Mouse (Mus musculus) adrenal gland, adult 18-20 months (tissue): Measurements from ENCODE around the gene Ampd2. TPM values are rescaled to one million over a fixed set of nuclear protein-coding genes. Genes with fewer than 3 reads are reported as not detected.

Source experiments
- DNase-seq, 2 experiments: peaks; one replicate each; pipeline ENCODE4 v3.0.0; 2021 to 2022; ENCODE audit warnings: low spot score in 2 of 2
- long read RNA-seq, 2 experiments: library from polyadenylated mRNA; stranded (forward); transcript quantifications; one replicate each; pipeline ENCODE4 v2.0.0; 2021
- total RNA-seq, 2 experiments: library from RNA; stranded (reverse); gene quantifications; 1 replicate in 1 of 2; 2 replicates in 1 of 2; pipeline ENCODE4 v1.2.3; 2021

Ampd2 gene
- 100 to 1,000 TPM; 130 to 192 TPM for total RNA-seq
- long read RNA-seq, experiment 1, full-length matches to known transcripts, result 92 of 219 reads
- long read RNA-seq, experiment 1, partial matches to known transcripts, result 57 of 219 reads
- long read RNA-seq, experiment 1, other reads (novel, unspliced or antisense), result 70 of 219 reads
- long read RNA-seq, experiment 2, transcript Ampd2-202 (19 exons, 3,586 nt), result minor isoform, 23 of 234 reads
- long read RNA-seq, experiment 2, transcript Ampd2-203 (18 exons, 3,650 nt), result minor isoform, 22 of 234 reads
- long read RNA-seq, experiment 2, transcript Ampd2-201 (18 exons, 3,368 nt), result major isoform, 27 of 234 reads
- long read RNA-seq, experiment 2, partial matches to known transcripts, result 127 of 234 reads
- long read RNA-seq, experiment 2, other reads (novel, unspliced or antisense), result 34 of 234 reads

GRCm38 (mm10) chr3:108086470-108086979 is at the start of gene Ampd2:
Gene Ampd2 (minus strand): TSS chr3:108086651.
- DNase-seq, result peak; percentile 93 to 94

DNA sequence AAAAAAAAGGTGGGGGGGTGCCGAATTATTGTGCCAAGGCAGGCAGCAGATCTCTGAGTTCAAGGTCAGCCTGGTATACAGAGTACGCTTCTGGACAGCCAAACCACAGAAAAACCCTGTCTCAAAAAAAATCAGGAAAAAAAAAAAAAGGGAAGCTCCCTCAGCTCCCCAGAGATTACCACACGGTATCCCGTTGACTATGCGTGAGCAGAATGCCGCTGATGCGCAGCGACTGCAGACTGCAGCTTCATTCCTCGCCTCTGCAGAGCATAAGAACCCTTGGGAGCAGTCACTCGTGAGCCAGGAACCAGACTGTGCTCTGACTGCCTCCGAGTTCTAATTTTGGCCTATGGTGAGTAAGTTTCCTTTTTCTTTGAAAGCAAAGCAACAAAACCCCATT is 48.2 kb upstream of the Ampd2 start:
- no peak for DNase-seq

- no peak for DNase-seq
These were observed 46.0 kb upstream of the Ampd2 start for GRCm38 (mm10) chr3:108132484-108132883.

DNA sequence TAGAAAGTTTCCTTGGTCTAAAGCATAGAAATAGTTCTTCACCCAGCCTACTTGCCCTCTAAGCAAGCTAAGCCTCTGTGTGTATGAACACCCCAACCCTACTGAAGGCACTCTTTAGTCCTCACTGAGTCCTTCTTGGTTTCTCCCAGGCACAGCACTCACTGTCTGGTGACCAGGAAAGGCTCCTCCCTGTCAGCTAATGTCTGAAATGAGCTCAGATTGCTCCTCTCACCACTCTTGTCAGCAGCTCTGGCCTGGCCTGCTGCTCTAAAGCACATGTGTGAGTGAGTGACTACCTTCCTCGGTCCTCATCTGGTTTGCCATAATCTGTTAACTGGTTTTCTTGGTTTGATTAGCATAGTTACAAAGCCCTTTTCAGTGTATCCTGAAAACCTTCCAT is 45.4 kb upstream of the Ampd2 start:
- no peak for DNase-seq

DNA sequence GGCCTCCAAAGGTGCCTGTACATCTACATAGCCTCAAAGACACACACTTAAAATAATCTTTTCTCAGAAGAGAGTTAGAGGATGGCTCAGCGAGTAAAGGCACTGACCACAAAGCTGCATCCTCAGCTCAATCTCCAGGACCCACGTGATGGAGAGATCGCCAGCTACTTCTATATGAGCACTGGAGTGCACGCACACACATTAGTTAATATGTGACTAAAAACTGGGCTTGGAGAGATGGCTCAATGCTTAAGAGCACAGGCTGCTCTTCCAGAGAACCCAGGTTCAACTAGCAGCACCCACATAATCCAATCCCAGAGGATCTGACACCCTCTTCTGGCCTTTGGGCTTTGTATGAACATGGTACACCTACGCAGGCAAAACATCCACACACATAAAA is 44.8 kb upstream of the Ampd2 start:
- DNase-seq, result no peak

DNA sequence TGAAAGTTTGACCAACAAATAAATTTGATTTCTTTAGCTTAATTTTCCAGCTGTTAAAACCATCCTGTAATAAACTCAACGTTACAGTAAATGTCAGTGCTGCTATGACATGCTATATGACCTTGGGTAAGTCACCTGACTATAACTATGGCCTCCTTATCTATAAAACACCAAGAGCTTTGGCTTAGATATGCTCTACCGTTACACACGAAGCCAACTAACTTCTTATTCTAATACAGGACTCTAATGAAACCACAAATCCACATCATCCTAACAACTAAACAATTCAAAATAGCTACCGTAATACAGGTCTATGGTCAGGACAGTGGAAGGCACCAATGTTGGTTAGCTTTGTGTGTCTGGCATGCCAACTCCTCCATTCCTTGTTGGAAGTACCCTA is 43.4 kb upstream of the Ampd2 start:
- no peak for DNase-seq

DNA sequence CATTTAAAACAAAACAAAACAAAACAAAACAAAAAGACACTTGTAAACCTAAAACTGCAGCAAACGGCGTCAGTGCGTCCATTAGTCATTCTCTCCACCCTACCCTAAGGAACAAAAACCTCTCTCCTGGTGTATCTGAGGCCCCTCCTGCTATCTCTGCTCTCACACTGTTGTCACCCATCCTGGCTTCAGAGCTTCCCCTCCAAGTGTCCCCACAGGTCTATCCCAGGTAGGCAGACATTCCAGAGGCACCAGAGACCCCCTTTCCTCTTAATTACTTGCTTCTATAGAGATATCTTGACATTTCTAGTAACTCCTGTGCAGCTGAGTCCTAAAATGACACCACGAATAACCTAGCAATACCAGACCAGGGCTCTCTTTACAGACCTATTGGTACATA is 42.9 kb upstream of the Ampd2 start:
- DNase-seq, result no peak

- DNase-seq, result no peak
These were observed 42.1 kb upstream of the Ampd2 start for GRCm38 (mm10) chr3:108128520-108128919.

DNA sequence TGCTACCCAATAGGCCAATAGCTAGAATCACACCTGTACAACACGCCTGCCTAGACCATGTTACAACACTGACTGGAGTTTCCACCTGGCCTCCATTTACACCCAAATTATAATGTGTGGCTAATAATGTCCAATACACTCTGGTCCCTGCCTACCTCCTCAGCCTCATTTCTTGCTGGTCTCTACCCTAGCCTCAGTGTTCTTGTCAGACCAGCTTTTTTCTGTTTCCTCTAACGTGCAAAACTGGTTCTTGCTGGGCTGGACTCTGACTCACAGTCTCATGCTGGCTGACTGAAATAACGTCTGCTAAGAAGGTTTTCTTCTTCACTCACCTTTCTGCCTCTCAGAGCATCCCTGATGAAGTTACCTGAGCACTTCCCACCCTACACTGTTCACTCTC is 39.9 kb upstream of the Ampd2 start:
- no peak for DNase-seq

DNA sequence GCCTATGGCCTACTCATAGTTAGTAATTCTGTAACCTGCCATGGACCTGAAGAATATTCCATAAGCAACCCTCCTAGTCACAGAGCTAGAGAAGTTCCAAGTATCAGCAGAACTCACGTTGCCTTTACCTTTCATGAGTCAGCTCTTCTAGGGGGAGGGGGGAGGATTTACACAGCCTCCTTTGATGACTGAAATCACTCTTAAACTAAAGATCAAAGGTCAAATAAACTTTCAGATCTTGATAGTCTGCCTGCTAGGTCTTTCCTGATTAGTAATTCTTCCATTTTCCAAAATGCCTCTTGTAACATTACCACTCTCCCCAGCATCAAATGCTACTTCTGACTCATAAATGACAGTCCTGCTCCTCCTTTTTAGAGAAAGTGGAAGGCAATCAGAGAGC is 37.7 kb upstream of the Ampd2 start:
- no peak for DNase-seq

DNA sequence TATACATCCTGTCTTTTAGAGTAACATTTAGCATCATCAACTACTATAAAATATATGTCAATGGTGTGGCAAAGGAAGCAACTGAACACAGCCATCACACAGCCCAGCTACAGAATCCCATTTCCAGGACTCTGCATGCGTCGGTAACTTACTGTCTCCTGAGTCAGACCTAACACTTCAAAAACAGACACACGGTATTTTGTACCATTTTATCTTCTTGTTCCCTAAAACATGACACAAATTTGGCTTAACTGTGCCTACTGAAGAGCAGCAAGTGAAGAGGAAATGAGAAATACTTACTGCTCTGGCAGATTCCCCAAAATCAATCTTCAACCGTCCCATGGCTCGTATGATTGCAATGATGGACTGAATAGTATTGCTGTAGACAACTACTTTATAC is 36.8 kb upstream of the Ampd2 start:
- DNase-seq, result no peak

DNA sequence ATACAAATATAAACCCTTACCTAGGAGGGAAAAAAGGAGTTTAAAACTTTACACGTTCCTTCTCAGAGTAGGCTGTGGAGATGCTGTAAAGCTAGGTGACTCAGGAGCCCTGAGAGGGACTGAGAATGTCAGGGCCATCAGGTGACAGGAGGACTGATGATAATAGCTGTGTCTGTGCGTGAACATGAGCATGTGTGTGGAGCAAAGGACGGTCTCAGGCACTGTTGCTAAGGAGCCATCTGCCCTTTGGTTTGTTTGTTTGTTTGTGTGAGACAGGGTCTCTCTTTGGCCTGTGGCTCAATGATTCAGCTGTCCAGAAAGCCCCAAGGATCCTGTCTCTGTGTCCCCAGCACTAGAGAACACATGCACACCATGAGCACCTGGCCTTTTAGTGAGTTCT is 34.6 kb upstream of the Ampd2 start:
- DNase-seq, result no peak

- DNase-seq, result no peak
These were observed 31.0 kb upstream of the Ampd2 start for GRCm38 (mm10) chr3:108117465-108117864.

DNA sequence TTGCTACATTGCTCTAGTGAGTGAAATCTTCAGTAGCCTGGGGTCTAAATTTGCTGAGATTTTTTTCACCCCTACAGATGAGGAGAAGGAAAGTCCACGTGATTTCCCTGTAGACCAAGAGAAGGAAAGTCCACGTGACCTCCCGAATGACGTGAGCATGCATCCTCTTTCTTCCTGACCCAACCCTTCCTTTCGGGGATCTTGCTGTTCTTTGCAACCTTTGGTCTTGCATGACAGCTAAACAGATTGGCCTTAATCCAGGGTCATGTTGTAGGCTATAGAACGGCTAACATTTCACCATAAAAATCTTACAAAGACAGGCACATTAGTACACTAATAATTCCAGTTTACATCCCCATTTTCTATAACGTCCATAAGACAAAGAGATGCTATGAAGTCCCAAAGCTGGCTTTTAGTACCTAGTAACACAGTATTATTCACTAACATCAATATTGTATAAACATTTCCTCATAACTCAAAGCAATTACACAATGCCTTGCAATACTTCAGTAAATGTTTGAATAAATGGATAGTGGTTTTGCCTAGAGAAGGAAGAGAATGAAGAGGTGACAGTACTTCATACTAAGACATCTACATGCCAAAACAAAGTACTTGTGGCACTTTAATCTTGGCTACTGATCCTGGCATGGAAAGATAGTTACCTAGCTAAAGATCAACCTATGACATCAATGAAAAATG is 27.3 kb upstream of the Ampd2 start:
- DNase-seq, result no peak

DNA sequence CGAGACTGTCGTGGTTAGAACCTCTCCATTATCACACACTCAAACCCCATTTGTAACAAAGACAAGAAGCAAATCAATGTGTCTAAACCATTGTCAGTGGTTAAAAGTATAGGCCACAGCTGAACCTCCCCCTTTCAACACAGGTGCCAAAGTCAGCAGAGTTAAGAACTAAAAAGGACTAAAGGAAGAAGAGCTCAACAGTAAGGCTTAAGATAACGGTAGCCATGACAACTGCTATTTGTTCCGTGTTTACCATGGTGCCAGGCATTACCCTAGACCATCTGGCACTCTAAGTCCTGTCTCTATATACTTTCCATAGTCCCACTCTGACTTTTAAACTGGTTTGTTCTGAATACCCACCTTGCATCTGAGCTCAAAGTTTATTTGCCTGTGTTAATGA is 26.2 kb upstream of the Ampd2 start:
- no peak for DNase-seq

DNA sequence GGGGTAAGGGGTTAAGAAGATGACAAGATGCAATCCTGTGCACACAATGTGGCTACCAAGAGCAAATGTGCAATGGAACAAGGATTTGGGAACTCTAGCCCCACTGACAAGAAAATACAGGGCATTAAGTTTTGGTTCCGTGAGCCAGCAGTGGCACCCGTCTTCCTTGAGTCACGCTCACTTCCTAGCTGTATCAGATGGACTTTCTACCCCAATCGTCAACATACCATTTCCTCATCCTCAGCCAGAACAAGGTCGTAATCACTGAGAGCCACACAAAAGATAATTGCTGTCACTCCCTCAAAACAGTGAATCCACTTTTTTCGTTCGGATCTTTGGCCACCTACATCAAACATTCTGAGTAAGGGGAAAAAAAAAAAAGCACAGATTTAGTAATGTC is 25.8 kb upstream of the Ampd2 start:
- no peak for DNase-seq

DNA sequence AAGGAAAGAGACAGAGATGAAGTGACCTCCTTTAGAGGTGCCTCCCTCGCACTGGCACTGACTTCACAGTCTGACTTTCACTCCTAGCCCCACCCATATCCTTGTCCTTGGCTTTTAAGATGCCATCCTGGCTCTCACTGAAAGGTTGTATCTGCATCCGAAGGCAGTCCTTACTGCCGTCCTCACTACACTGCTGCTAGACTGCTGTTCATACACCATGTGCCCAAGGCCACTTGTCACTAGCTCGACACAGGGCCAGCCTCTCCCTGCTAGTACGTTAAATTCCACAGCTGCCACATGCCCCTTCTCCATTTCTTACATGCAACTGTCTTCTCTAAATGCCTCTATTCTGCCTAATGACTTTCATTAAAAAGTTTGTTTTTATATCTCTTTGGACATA is 24.9 kb upstream of the Ampd2 start:
- no peak for DNase-seq

GRCm38 (mm10) chr3:108105281-108105680 is 18.8 kb upstream of the Ampd2 start:
- no peak for DNase-seq

DNA sequence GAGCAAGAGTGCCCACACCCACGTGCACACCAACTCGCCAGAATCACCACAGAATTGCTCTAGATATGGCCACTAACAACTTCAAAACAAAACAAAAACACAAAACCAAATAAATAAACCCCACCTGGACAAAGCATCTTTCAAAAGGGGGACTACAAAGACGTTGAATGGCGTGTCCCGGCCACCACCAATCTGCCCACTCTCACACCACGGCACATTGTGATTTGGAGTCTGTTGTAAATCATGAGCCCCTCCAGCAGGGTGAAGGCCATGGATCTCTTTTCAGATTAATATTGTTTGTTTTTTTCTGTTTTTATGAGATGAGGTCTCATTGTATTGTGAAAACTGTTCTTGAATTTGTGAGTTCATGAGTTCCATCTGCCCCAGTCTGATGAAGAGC is 15.6 kb upstream of the Ampd2 start:
- no peak for DNase-seq

GRCm38 (mm10) chr3:108101594-108101993 is 15.1 kb upstream of the Ampd2 start:
- DNase-seq, result no peak

GRCm38 (mm10) chr3:108098316-108098715 is 11.9 kb upstream of the Ampd2 start:
- no peak for DNase-seq

GRCm38 (mm10) chr3:108097656-108098055 is 11.2 kb upstream of the Ampd2 start:
- DNase-seq, result no peak

DNA sequence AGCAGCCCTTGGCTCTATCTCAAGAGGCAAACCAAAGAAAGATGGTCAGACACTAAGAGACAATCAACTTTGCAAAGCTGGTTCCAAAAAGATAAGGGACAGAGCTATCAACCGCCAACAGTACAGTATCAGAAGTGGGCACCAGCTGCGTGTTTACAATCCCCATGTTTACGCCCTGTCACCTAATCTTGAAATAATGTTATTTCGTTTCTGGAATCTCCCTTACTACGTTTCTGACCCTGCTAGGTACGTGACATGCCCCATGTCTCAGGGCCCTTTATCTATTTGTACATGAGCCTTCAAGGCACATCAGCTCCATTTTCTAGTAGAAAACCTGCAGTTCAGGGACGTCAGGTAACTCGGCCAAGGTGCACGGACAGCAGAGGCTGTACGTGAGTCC is 10.3 kb upstream of the Ampd2 start:
- no peak for DNase-seq
